Mouse (Mus musculus) embryonic fibroblast, embryonic 13.5 days (primary cell): ENCODE measurements around the gene Uqcrc1. TPM values are rescaled to one million over a fixed set of nuclear protein-coding genes. Genes with fewer than 3 reads are reported as not detected.

Experiments used
- H3K27ac ChIP-seq: 2 replicates; pipeline ENCODE4 v1.5.1; 2012; ENCODE audit warnings: low read length, control low read depth, inconsistent platforms; ENCODE audit not compliant: insufficient read depth
- H3K4me1 ChIP-seq: 2 replicates; pipeline ENCODE4 v1.6.1; 2011; ENCODE audit warnings: low read length; ENCODE audit not compliant: control insufficient read depth, insufficient read depth
- H3K4me3 ChIP-seq: 2 replicates; pipeline ENCODE4 v1.5.1; 2011; ENCODE audit warnings: mild to moderate bottlenecking, control low read depth, low read length; ENCODE audit not compliant: insufficient read depth
- CTCF ChIP-seq: IDR thresholded peaks from 2 replicates; pipeline ENCODE4 v1.5.1; 2011; ENCODE audit warnings: mild to moderate bottlenecking, control low read depth, low read length, moderate library complexity, borderline replicate concordance; ENCODE audit not compliant: insufficient read depth
- POLR2A ChIP-seq: IDR thresholded peaks from 2 replicates; pipeline ENCODE4 v1.6.1; 2011; ENCODE audit warnings: low read depth, mild to moderate bottlenecking, control low read depth, low read length, moderate library complexity
- polyA plus RNA-seq: library from polyadenylated mRNA; stranded (reverse); fragments of >200 nt; gene quantifications from 2 replicates; pipeline ENCODE4 v1.2.4, GENCODE M21; 2011; ENCODE audit warnings: low read depth; ENCODE audit not compliant: missing spikeins, insufficient read length

Gene Uqcrc1
- polyA plus RNA-seq, 1 experiment: 176 TPM

GRCm38 (mm10) chr9:108949231-108949966 lies 13.0 kb downstream of the Uqcrc1 start:
- Histone ChIP-seq H3K4me3 (no peak overlapping the region), H3K27ac (peak overlapping the region; percentile 95), H3K4me1 (peaks cover 24% of the 10 kb centered on the region)
- TF ChIP-seq CTCF (no peak), POLR2A (no peak)

- Histone ChIP-seq H3K4me3 (no peak overlapping the region), H3K4me1 (peaks cover 24% of the 10 kb centered on the region), H3K27ac (peak overlapping the region; percentile 95)
- TF ChIP-seq CTCF: no peak
Observed at GRCm38 (mm10) chr9:108949967-108950728, 13.7 kb downstream of the Uqcrc1 start.

GRCm38 (mm10) chr9:108953081-108953636 lies 16.7 kb downstream of the Uqcrc1 start, which contains the start of gene Col7a1:
Gene Col7a1 (plus strand): TSS chr9:108953586.
- peak within 1 kb of the TSS; percentile 62 for H3K4me3 ChIP-seq
- TF ChIP-seq POLR2A (peak; percentile 85; the same call in 1 of the 2 replicates), CTCF (no peak)
- H3K4me1 ChIP-seq: peaks cover 26% of the 10 kb centered on the region
- H3K27ac ChIP-seq: peak within 1 kb of the TSS; percentile 44

GRCm38 (mm10) chr9:108955241-108955640 lies 18.8 kb downstream of the Uqcrc1 start:
- Histone ChIP-seq H3K4me1 (peaks cover 14% of the 10 kb centered on the region), H3K4me3 (no peak overlapping the region), H3K27ac (no peak overlapping the region)
- TF ChIP-seq CTCF: no peak
- TF ChIP-seq POLR2A: no peak

- no peak overlapping the region for H3K27ac ChIP-seq
- peaks cover 12% of the 10 kb centered on the region for H3K4me1 ChIP-seq
- TF ChIP-seq CTCF (no peak), POLR2A (no peak)
- H3K4me3 ChIP-seq: no peak overlapping the region
Observed at GRCm38 (mm10) chr9:108955846-108956245, 19.4 kb downstream of the Uqcrc1 start.

GRCm38 (mm10) chr9:108963577-108963976 lies 27.1 kb downstream of the Uqcrc1 start:
- Histone ChIP-seq H3K27ac (no peak overlapping the region), H3K4me1 (no peaks in the 10 kb centered on the region), H3K4me3 (no peak overlapping the region)
- TF ChIP-seq POLR2A: no peak
- TF ChIP-seq CTCF: no peak

GRCm38 (mm10) chr9:108964338-108964737 lies 27.9 kb downstream of the Uqcrc1 start:
- Histone ChIP-seq H3K4me1 (no peaks in the 10 kb centered on the region), H3K27ac (no peak overlapping the region), H3K4me3 (no peak overlapping the region)
- TF ChIP-seq POLR2A (no peak), CTCF (no peak)

GRCm38 (mm10) chr9:108970623-108971022 lies 34.2 kb downstream of the Uqcrc1 start:
- Histone ChIP-seq H3K4me3 (no peak overlapping the region), H3K27ac (no peak overlapping the region), H3K4me1 (no peaks in the 10 kb centered on the region)
- TF ChIP-seq POLR2A (no peak), CTCF (no peak)

GRCm38 (mm10) chr9:108976483-108976882 lies 40.0 kb downstream of the Uqcrc1 start:
- H3K4me3 ChIP-seq: no peak overlapping the region
- TF ChIP-seq CTCF (no peak), POLR2A (no peak)
- peak overlapping the region; percentile 15; the same call in 1 of the 2 replicates for H3K27ac ChIP-seq
- peaks cover 5% of the 10 kb centered on the region; the same call in 1 of the 2 replicates for H3K4me1 ChIP-seq
